Mouse (Mus musculus) limb, embryonic 14.5 days (tissue): ENCODE data around the gene Zfp758. TPM values are rescaled to one million over a fixed set of nuclear protein-coding genes. Genes with fewer than 3 reads are reported as not detected.

Source experiments
- ATAC-seq: fragments of 200-750 bp; cut with Nextera tagmentation; 2 replicates; pipeline ENCODE4 v1.8.0; 2017; ENCODE audit warnings: low read depth, moderate number of reproducible peaks, moderate TSS enrichment; ENCODE audit not compliant: low FRiP score
- DNase-seq: peaks from one replicate; pipeline ENCODE4 v3.0.0-alpha.2; 2015; ENCODE audit warnings: low spot score
- H3K27ac ChIP-seq: fragments of 300-500 bp; sonication (generic); replicated peaks from 2 replicates; pipeline ENCODE4 v1.5.1; 2014; ENCODE audit warnings: low read depth, mild to moderate bottlenecking, low read length, moderate library complexity, mixed read lengths
- H3K27me3 ChIP-seq: fragments of 300-500 bp; sonication (generic); 2 replicates; pipeline ENCODE4 v1.6.1; 2014; ENCODE audit warnings: low read length, mixed read lengths; ENCODE audit not compliant: control insufficient read depth, insufficient read depth
- H3K36me3 ChIP-seq: fragments of 300-500 bp; sonication (generic); 2 replicates; pipeline ENCODE4 v1.6.1; 2014; ENCODE audit warnings: mild to moderate bottlenecking, low read length, moderate library complexity, mixed read lengths; ENCODE audit not compliant: control insufficient read depth, insufficient read depth
- H3K4me1 ChIP-seq: fragments of 300-500 bp; sonication (generic); 2 replicates; pipeline ENCODE4 v1.6.1; 2014; ENCODE audit warnings: antibody characterized with exemption, low read length, mixed read lengths; ENCODE audit not compliant: control insufficient read depth, insufficient read depth
- H3K4me2 ChIP-seq: fragments of 300-500 bp; sonication (generic); replicated peaks from 2 replicates; pipeline ENCODE4 v1.6.1; 2014; ENCODE audit warnings: low read depth, mild to moderate bottlenecking, low read length, moderate library complexity; ENCODE audit not compliant: severe bottlenecking
- H3K4me3 ChIP-seq: fragments of 300-500 bp; sonication (generic); replicated peaks from 2 replicates; pipeline ENCODE4 v1.5.1; 2014; ENCODE audit warnings: low read length
- H3K9ac ChIP-seq: fragments of 300-500 bp; sonication (generic); 2 replicates; pipeline ENCODE4 v1.6.1; 2014; ENCODE audit warnings: mild to moderate bottlenecking, low read depth, low read length, moderate library complexity; ENCODE audit not compliant: severe bottlenecking
- H3K9me3 ChIP-seq: fragments of 300-500 bp; sonication (generic); 2 replicates; pipeline ENCODE4 v1.6.1; 2016; ENCODE audit warnings: low read length; ENCODE audit not compliant: control insufficient read depth
- POLR2A ChIP-seq: fragments of 200-500 bp; IDR thresholded peaks from 2 replicates; pipeline ENCODE4 v1.8.0; 2012; ENCODE audit warnings: inconsistent platforms, mild to moderate bottlenecking, moderate library complexity, borderline replicate concordance; ENCODE audit not compliant: insufficient read depth, insufficient read length; ENCODE audit errors: extremely low read depth
- WGBS: fragments of 180-500 bp; shearing (Covaris S2); extraction: QIAGEN DNeasy Blood & Tissue Kit; methylation state at CpG from one replicate; pipeline ENCODE4 v1.1.7; 2014; 5-methylcytosine and 5-hydroxymethylcytosine counted together
- polyA plus RNA-seq, 2 experiments: library from polyadenylated mRNA; depleted of rRNA in 1 of 2; stranded (reverse) in 1 of 2; unstranded in 1 of 2; fragments of >200 nt; fragmentation: Nextera tagmentation in 1 of 2; extraction: Ambion mirVana in 1 of 2; gene quantifications; 2 replicates each; pipeline versions ENCODE4 v1.2.1 to v1.2.3; 2012 to 2014

The Zfp758 gene
- polyA plus RNA-seq, 2 experiments: 4.2 to 9.5 TPM

GRCm38 (mm10) chr17:22360572-22360971 lies 681 bp upstream of the Zfp758 start:
- DNase-seq: no peak
- Histone ChIP-seq H3K27ac (no peak overlapping the region), H3K4me2 (peak overlapping the region; percentile 51), H3K9me3 (peaks cover 3% of the 10 kb centered on the region), H3K27me3 (no peaks in the 10 kb centered on the region), H3K36me3 (peaks cover 17% of the 10 kb centered on the region), H3K4me1 (no peaks in the 10 kb centered on the region), H3K4me3 (peak overlapping the region; percentile 51), H3K9ac (peak overlapping the region; percentile 72)
- 23% methylated on average over 5 of the region's 5 CpGs for WGBS
- TF ChIP-seq POLR2A: no peak
- ATAC-seq: no peak

DNA sequence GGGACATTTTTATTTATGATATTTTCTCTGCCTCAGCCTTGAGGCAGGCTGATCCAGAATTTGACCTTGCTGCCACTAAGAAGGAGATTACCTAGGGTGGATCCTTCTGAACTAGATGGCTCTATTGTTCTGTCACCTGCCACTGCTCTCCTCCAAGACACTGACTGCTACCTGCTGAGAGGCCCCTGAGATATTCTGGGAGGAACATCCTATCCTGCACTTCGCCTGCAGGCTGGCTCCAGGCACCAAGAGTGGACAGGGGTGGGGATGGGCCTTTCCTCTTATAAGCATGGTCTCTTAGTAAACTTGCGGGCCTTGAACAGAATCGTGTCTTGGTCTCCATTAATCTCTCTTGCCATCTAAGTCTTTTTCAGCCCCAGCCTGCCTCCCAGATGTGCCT lies 2.6 kb downstream of the Zfp758 start:
- Histone ChIP-seq H3K27ac (no peak overlapping the region), H3K4me1 (no peaks in the 10 kb centered on the region), H3K9ac (no peak overlapping the region), H3K4me2 (no peak overlapping the region), H3K27me3 (no peaks in the 10 kb centered on the region), H3K36me3 (peaks cover 3% of the 10 kb centered on the region; the same call in 1 of the 2 replicates), H3K4me3 (no peak overlapping the region), H3K9me3 (peaks cover 3% of the 10 kb centered on the region)
- 96% methylated on average over 3 of the region's 3 CpGs for WGBS
- DNase-seq: no peak
- no peak for TF ChIP-seq POLR2A
- no peak for ATAC-seq

DNA sequence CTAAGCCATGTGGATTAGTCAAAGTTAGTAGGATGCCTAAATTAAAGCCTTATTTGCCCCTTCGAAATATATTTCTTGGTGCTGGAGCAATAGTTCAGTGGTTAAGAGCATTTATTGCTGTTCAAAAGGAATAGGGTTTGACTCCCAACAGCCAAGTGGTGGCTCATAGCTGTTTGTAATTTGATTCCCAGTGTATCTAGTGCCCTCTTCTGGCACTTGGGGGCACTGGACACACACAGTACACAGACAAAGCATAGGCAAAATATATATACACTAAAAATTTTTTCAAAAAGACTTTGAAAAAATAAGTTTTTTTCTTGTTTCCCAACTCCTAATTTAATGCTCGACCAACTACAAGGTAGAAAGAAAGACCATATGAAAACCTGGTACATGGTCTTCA lies 49.5 kb downstream of the Zfp758 start:
- H3K4me1 ChIP-seq: no peaks in the 10 kb centered on the region
- no peak for DNase-seq

GRCm38 (mm10) chr17:22417510-22417909 lies 56.3 kb downstream of the Zfp758 start:
- no peak overlapping the region for H3K27ac ChIP-seq
- ATAC-seq: no peak; the same call in 1 of the 2 replicates
- H3K9me3 ChIP-seq: no peaks in the 10 kb centered on the region
- WGBS: under 1% methylated on average over 3 of the region's 3 CpGs
- TF ChIP-seq POLR2A: no peak
- H3K9ac ChIP-seq: no peak overlapping the region
- H3K27me3 ChIP-seq: no peaks in the 10 kb centered on the region
- no peaks in the 10 kb centered on the region for H3K36me3 ChIP-seq
- H3K4me3 ChIP-seq: no peak overlapping the region
- no peaks in the 10 kb centered on the region for H3K4me1 ChIP-seq
- DNase-seq: peak; percentile 53
- no peak overlapping the region for H3K4me2 ChIP-seq

More for the DNA sequence above, 49.5 kb downstream of the Zfp758 start:
- WGBS: 69% methylated on average over 2 of the region's 2 CpGs
- TF ChIP-seq POLR2A: no peak
- no peaks in the 10 kb centered on the region for H3K27me3 ChIP-seq
- no peak overlapping the region for H3K4me2 ChIP-seq
- H3K27ac ChIP-seq: no peak overlapping the region
- H3K36me3 ChIP-seq: no peaks in the 10 kb centered on the region
- ATAC-seq: no peak
- no peak overlapping the region for H3K4me3 ChIP-seq
- H3K9me3 ChIP-seq: no peaks in the 10 kb centered on the region
- H3K9ac ChIP-seq: no peak overlapping the region

DNA sequence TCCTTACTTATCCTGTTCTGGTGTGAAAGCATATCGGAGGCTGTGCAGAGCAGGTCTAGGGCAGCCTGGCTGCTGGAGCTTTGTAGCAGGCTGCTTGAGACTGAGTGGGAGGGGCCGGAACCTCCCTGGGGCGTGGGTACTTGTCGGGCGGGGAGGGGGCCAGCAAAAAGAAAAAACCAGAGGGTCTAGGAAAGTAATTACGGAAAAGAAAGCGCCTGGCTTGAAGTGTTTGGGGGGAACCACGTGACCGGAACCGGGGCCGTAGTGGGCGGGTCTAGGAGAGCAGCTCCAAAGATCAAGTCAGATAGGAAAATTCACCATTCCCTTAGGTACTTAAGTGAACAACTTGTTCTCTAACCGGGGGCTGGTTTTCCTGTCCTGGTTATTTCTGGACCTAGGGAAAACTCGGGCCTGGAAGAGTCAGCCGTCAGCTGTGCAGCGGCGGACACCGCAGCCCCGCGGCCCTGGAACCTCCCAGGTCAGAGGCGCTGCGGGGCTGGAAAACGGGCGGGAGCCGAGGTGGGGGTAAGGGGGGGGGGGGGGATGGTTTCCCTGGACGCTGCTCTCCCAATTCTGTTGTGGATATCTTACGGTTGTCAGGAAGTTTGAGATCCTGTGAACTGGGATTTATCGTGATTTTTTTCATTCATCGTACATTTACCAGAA lies 62.8 kb downstream of the Zfp758 start, which contains the start of gene Zfp946:
TSS of gene Zfp946 (plus strand) at position 271 of the 666 bp plus-strand sequence.
- Histone ChIP-seq H3K4me2 (peak within 1 kb of the TSS; percentile 62), H3K27ac (peak within 1 kb of the TSS; percentile 83), H3K4me1 (no peaks in the 10 kb centered on the region), H3K9me3 (no peaks in the 10 kb centered on the region), H3K9ac (peak within 1 kb of the TSS; percentile 70), H3K27me3 (no peaks in the 10 kb centered on the region), H3K4me3 (peak within 1 kb of the TSS; percentile 53), H3K36me3 (no peaks in the 10 kb centered on the region)
- TF ChIP-seq POLR2A: peak; percentile 75; the same call in 1 of the 2 replicates
- 0% methylated on average over 29 of the region's 29 CpGs for WGBS
- DNase-seq (peak; percentile 90), ATAC-seq (peak; percentile 97)
